Mouse (Mus musculus): ENCODE measurements around the gene Plod2. TPM values are rescaled to one million over a fixed set of nuclear protein-coding genes. Genes with fewer than 3 reads are reported as not detected.

The Plod2 gene
- polyA plus RNA-seq, 1 experiment, result 19.4 TPM

DNA sequence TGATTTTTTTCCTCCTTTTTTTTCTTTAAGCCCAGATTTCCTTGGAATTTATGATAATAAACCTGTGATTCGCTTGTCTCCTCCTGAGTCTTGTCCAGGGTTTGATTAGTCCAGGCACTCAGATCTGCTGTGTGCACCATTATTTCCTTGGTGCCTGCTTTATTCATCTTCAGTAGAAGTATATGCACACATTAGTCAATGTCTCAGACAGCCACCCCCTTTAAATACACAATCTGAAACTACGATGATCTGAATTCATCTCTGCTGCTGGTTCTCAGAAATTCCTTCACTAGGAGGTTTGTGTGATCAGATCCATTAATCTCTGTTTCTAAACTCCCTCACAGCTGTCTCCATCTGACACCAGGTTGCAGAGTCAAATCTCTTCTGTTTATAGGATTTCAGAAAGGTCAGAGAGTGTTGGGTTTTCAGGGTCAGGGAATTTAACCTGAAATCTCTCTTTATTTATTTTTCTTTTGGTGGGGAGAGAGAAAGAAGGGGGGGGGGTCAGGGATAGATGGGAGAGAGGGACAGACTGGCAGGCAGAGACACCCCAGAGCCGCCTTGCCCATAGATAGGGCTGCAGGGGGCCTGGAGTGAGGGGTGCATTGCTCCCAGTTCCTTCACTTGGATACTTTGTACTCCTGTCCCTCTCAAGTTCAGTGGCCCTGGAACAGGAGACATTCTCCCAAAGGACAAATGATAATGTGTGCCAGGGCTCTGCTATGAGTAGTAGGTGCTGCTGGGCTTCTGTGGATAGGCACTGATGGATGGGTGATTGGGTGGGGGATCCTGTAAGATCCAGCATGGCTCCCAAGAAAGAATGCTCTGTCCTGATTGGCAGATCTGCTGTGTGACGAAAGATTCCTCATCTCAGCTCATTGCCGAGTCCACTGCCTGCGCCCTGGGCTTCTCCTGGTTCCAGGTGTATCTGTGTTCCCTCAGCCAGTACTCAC lies 13.3 kb downstream of the Plod2 start:
- no peak for TF ChIP-seq CTCF (IDR thresholded peaks at IDR 0.05; ENCODE audit: borderline replicate concordance, extremely low read depth, insufficient read depth, insufficient read length)
- no peak for TF ChIP-seq POLR2A (IDR thresholded peaks at IDR 0.05; ENCODE audit: borderline replicate concordance, extremely low read depth, insufficient read depth, insufficient read length, poor library complexity, severe bottlenecking)
- DNase-seq (ENCODE audit: low read depth), result no peak

DNA sequence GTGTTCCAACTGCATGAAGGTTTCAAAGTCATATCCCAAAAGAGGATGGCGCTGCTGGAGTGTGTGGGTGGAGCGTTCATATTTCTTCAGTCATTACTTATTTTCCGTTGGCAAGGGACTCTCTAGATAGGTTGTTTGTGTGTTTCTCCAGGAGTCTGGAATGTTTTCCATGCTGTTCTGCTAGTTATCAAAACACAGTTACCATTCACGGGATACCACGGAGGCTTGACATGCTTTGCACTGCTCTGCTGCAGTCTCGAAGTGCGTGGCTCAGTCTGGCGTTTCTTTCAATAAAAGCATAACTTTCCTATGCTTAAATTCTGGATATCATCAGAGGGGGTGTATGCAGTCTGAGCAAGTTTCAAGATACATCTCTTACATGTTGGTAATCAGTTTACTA lies 17.7 kb downstream of the Plod2 start:
- DNase-seq (ENCODE audit: low read depth), result no peak
- TF ChIP-seq POLR2A (IDR thresholded peaks at IDR 0.05; ENCODE audit: borderline replicate concordance, extremely low read depth, insufficient read depth, insufficient read length, poor library complexity, severe bottlenecking), result no peak
- TF ChIP-seq CTCF (IDR thresholded peaks at IDR 0.05; ENCODE audit: borderline replicate concordance, extremely low read depth, insufficient read depth, insufficient read length), result no peak

DNA sequence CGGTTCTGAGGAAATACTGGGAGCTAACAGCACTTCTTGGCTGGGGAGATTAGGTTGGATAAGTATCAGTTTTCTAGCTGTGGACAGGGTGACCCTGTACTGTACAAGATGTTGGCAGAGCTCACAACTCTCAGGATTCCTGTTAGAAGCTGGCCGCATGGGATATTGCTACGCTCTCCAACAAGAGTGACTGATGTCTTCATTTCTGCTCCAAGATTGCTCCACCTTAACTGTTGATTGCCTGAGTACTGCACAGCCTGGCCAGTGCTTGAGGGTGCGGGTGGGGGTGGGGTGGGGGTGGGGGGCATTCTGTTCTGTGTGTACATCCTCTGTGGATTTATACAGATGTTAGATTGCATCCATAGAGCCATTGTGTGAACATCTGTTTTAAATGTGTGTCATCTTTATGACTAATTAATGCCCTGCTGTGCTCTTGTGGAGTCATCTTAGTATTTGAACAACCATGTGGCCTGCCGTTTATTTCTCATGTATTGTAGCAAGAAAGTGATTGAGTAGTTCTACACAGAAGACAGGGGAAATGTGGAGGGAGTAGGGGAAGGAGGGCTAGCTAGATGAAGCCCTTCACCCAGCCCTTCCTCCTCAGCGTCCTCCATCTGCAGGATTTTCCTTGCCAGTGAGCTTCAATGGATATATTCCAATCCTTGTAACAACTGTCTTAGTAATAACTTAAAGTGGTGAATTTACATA lies 19.0 kb downstream of the Plod2 start:
- no peak for DNase-seq (ENCODE audit: low read depth)
- TF ChIP-seq POLR2A (IDR thresholded peaks at IDR 0.05; ENCODE audit: borderline replicate concordance, extremely low read depth, insufficient read depth, insufficient read length, poor library complexity, severe bottlenecking) (no peak), CTCF (IDR thresholded peaks at IDR 0.05; ENCODE audit: borderline replicate concordance, extremely low read depth, insufficient read depth, insufficient read length) (no peak)

DNA sequence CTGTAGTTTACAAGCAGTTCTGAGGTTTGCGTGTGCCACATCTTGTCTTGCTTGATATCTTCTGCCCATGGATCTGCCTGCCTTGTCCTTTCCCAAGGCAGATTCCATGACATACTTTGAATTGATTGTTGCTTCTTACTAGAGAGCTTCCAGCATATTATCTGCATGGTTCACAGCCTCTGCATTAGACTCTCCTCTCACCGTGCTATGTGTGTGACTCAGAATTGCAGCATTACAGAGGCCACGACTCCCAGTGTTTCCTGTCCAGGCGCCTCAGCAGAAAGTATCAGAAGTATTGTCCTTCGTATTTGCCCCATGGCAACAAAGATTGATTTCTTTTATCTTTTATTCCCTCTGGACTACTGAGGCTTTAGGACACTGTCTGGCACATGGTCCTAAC lies 20.4 kb downstream of the Plod2 start:
- no peak for DNase-seq (ENCODE audit: low read depth)
- TF ChIP-seq CTCF (IDR thresholded peaks at IDR 0.05; ENCODE audit: borderline replicate concordance, extremely low read depth, insufficient read depth, insufficient read length), result no peak
- TF ChIP-seq POLR2A (IDR thresholded peaks at IDR 0.05; ENCODE audit: borderline replicate concordance, extremely low read depth, insufficient read depth, insufficient read length, poor library complexity, severe bottlenecking), result no peak

- TF ChIP-seq CTCF (IDR thresholded peaks at IDR 0.05; ENCODE audit: borderline replicate concordance, extremely low read depth, insufficient read depth, insufficient read length), result no peak
- no peak for TF ChIP-seq POLR2A (IDR thresholded peaks at IDR 0.05; ENCODE audit: borderline replicate concordance, extremely low read depth, insufficient read depth, insufficient read length, poor library complexity, severe bottlenecking)
- no peak for DNase-seq (ENCODE audit: low read depth)
Measured at GRCm38 (mm10) chr9:92563306-92563705, 21.3 kb downstream of the Plod2 start.

GRCm38 (mm10) chr9:92564391-92564790 lies 22.4 kb downstream of the Plod2 start:
- TF ChIP-seq CTCF (IDR thresholded peaks at IDR 0.05; ENCODE audit: borderline replicate concordance, extremely low read depth, insufficient read depth, insufficient read length), result no peak
- TF ChIP-seq POLR2A (IDR thresholded peaks at IDR 0.05; ENCODE audit: borderline replicate concordance, extremely low read depth, insufficient read depth, insufficient read length, poor library complexity, severe bottlenecking), result no peak
- DNase-seq (ENCODE audit: low read depth), result no peak

DNA sequence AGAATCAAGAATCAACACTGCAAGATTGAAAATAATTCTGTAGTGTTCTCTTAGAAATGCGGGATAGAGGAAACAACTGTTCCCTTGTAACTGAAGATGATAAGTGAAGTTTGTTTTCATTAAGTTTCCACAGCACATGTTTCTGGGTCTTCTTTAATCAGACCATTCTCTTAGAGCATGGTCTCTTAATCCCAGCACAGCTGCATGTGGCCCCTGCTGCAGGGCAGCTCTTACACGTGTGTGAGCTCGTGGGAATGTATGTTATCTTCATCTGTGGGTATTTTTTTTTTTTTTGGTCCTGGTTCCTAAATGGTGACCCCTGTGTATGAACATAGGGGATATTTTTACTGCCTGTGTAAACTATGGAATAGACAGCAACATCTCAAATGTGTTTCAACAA lies 24.2 kb downstream of the Plod2 start:
- TF ChIP-seq CTCF (IDR thresholded peaks at IDR 0.05; ENCODE audit: borderline replicate concordance, extremely low read depth, insufficient read depth, insufficient read length) (no peak), POLR2A (IDR thresholded peaks at IDR 0.05; ENCODE audit: borderline replicate concordance, extremely low read depth, insufficient read depth, insufficient read length, poor library complexity, severe bottlenecking) (no peak)
- no peak for DNase-seq (ENCODE audit: low read depth)

DNA sequence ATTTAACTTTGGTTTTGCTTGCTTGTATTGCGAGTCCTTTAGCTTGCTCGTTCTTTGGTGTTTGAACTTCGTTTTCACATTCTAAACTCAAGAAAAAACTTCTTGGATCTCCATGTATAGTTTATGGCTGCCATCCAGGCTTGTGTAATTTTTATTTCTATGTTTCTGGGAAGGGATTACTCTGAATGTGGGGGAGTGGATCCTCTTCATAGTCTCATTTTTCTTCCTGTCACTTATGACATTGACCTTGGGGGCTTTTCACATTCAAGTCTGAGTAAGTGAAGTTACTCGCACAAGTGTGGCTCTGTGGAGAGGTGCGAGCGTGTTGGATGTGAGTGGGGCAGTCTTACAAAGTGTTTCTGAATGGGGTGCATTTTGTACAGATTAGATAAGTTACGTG lies 25.5 kb downstream of the Plod2 start:
- TF ChIP-seq POLR2A (IDR thresholded peaks at IDR 0.05; ENCODE audit: borderline replicate concordance, extremely low read depth, insufficient read depth, insufficient read length, poor library complexity, severe bottlenecking) (no peak), CTCF (IDR thresholded peaks at IDR 0.05; ENCODE audit: borderline replicate concordance, extremely low read depth, insufficient read depth, insufficient read length) (no peak)
- DNase-seq (ENCODE audit: low read depth), result no peak

DNA sequence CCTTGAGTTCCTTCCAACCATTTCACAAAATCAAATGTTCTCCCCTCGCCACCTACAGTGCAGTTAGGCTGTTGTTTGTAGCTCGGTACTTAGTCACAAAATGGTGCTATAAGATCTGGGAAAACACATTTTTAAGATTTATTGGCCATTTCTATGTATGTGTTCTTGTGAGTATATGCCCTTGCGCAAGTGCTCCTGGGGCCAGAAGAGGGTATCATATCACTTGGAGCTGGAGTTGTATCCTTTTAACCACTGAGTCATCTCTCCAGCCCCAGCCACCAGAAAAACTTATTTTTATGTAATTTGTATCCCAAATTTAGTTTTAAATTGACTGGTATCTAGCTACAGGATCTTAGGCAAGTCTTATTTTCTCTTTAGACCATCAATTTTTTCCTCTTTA lies 26.8 kb downstream of the Plod2 start:
- TF ChIP-seq CTCF (IDR thresholded peaks at IDR 0.05; ENCODE audit: borderline replicate concordance, extremely low read depth, insufficient read depth, insufficient read length) (no peak), POLR2A (IDR thresholded peaks at IDR 0.05; ENCODE audit: borderline replicate concordance, extremely low read depth, insufficient read depth, insufficient read length, poor library complexity, severe bottlenecking) (no peak)
- no peak for DNase-seq (ENCODE audit: low read depth)

- no peak for DNase-seq (ENCODE audit: low read depth)
- TF ChIP-seq CTCF (IDR thresholded peaks at IDR 0.05; ENCODE audit: borderline replicate concordance, extremely low read depth, insufficient read depth, insufficient read length), result no peak
- no peak for TF ChIP-seq POLR2A (IDR thresholded peaks at IDR 0.05; ENCODE audit: borderline replicate concordance, extremely low read depth, insufficient read depth, insufficient read length, poor library complexity, severe bottlenecking)
Measured at GRCm38 (mm10) chr9:92572376-92573108, 30.5 kb downstream of the Plod2 start.

DNA sequence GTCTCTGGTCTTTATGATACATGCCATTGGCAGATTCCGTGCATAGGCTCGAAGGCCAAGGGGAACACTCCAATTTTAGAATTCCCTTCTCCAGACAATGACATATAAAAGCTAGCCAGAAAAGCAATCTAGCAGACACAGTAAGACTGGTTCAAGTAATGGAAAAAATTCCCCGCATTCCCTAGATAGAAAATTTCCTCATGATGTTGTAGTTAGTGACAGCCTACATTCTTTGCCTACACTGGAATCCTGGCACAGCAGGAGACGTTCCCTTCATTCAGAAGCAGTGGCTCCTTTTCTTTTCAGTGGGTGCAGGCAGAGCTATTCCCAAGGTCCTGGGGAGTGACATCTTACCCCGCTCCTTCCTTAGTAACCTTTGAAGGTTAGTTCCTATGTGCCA lies 41.9 kb downstream of the Plod2 start:
- TF ChIP-seq CTCF (IDR thresholded peaks at IDR 0.05; ENCODE audit: borderline replicate concordance, extremely low read depth, insufficient read depth, insufficient read length), result no peak
- no peak for TF ChIP-seq POLR2A (IDR thresholded peaks at IDR 0.05; ENCODE audit: borderline replicate concordance, extremely low read depth, insufficient read depth, insufficient read length, poor library complexity, severe bottlenecking)
- DNase-seq (ENCODE audit: low read depth), result no peak

All from brain, embryonic 14.5 days (tissue).